Mouse (Mus musculus) lung, embryonic 14.5 days (tissue): Measurements from ENCODE around the gene Cry2. TPM values are rescaled to one million over a fixed set of nuclear protein-coding genes. Genes with fewer than 3 reads are reported as not detected.
A peak's percentile ranks its signal among the peaks of the same experiment; 100 is the strongest.

Experiments
- ATAC-seq: fragments of 200-750 bp; cut with Nextera tagmentation; 2 replicates; pipeline ENCODE4 v1.8.0; 2017; ENCODE audit warnings: mild to moderate bottlenecking, moderate TSS enrichment, moderate library complexity; ENCODE audit not compliant: insufficient read depth
- DNase-seq: peaks from one replicate; pipeline ENCODE4 v3.0.0-alpha.2; 2015
- H3K27ac ChIP-seq: fragments of 300-500 bp; sonication (generic); 2 replicates; pipeline ENCODE4 v1.5.1; 2014; ENCODE audit warnings: low read depth, mild to moderate bottlenecking, moderate library complexity
- H3K27me3 ChIP-seq: fragments of 300-500 bp; sonication (generic); 2 replicates; pipeline ENCODE4 v1.6.1; 2014; ENCODE audit warnings: low read length, control low read depth; ENCODE audit not compliant: insufficient read depth
- H3K36me3 ChIP-seq: fragments of 300-500 bp; sonication (generic); 2 replicates; pipeline ENCODE4 v1.6.1; 2014; ENCODE audit warnings: control low read depth; ENCODE audit not compliant: insufficient read depth
- H3K4me1 ChIP-seq: fragments of 300-500 bp; sonication (generic); 2 replicates; pipeline ENCODE4 v1.6.1; 2014; ENCODE audit warnings: antibody characterized with exemption, control low read depth; ENCODE audit not compliant: insufficient read depth
- H3K4me2 ChIP-seq: fragments of 300-500 bp; sonication (generic); 2 replicates; pipeline ENCODE4 v1.6.1; 2014; ENCODE audit warnings: mild to moderate bottlenecking
- H3K4me3 ChIP-seq: fragments of 300-500 bp; sonication (generic); 2 replicates; pipeline ENCODE4 v1.5.1; 2014; ENCODE audit warnings: low read depth, low read length
- H3K9ac ChIP-seq: fragments of 300-500 bp; sonication (generic); 2 replicates; pipeline ENCODE4 v1.6.1; 2014
- H3K9me3 ChIP-seq: fragments of 300-500 bp; sonication (generic); 2 replicates; pipeline ENCODE4 v1.6.1; 2016; ENCODE audit warnings: low read depth, low read length, control low read depth
- CTCF ChIP-seq: IDR thresholded peaks from 2 replicates; pipeline ENCODE4 v1.5.1; 2016; ENCODE audit warnings: antibody characterized with exemption, low read depth
- WGBS: fragments of 180-500 bp; shearing (Covaris S2); extraction: QIAGEN DNeasy Blood & Tissue Kit; methylation state at CpG from one replicate; pipeline ENCODE4 v1.1.7; 2014; 5-methylcytosine and 5-hydroxymethylcytosine counted together
- polyA plus RNA-seq: library from polyadenylated mRNA; unstranded; fragments of >200 nt; fragmentation: Nextera tagmentation; extraction: Ambion mirVana; gene quantifications from 2 replicates; pipeline ENCODE4 v1.2.1, GENCODE M21; 2014

Gene Cry2
- polyA plus RNA-seq, 1 experiment from 2014 or later: 22.0 TPM

DNA sequence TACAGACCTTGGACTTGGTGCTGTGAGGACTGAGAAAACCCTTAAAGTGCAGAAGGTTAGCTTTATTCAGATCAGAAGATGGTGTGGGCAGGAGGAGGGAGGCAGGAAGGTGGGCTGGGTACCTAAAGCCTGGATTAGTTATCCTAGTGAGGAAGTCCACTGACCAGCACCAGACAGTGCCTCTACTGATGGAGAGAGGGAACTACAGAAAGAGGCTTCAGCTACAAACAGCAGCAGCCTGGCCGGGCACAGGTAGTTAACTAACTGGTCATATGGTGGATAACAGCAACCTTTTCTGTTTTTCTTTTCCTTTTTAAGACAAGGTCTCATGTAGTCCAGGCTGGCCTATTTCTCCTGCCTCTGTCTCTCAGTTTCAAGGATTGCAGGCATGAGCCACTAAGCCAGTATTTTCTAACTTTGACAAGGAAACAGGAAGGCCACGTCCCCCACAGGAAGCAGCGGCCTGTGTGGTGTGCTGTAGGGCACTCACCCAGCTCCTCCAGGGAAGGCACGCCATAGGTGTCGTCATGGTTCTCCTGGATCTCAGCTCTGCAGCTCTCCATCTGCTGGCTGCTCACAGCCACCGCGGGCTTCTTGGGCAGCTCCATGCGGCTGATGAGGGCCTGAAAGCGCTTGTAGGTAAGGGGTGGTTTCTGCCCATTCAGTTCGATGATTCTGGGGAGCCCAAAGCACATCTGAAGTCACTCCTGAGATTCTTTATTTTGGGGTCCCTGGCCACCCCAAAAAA is 11.3 kb downstream of the Cry2 start:
- DNase-seq: peak; percentile 34
- Histone ChIP-seq H3K9ac (no peak overlapping the region), H3K4me2 (no peak overlapping the region), H3K4me3 (no peak overlapping the region), H3K36me3 (peaks cover 82% of the 10 kb centered on the region), H3K27ac (no peak overlapping the region), H3K27me3 (no peaks in the 10 kb centered on the region), H3K9me3 (no peaks in the 10 kb centered on the region), H3K4me1 (peaks cover 19% of the 10 kb centered on the region)
- peak; percentile 41; the same call in 1 of the 2 replicates for TF ChIP-seq CTCF
- no peak for ATAC-seq
- 71% methylated on average over 10 of the region's 10 CpGs for WGBS

GRCm38 (mm10) chr2:92421723-92422387 is 12.0 kb downstream of the Cry2 start:
- no peak overlapping the region for H3K4me2 ChIP-seq

DNA sequence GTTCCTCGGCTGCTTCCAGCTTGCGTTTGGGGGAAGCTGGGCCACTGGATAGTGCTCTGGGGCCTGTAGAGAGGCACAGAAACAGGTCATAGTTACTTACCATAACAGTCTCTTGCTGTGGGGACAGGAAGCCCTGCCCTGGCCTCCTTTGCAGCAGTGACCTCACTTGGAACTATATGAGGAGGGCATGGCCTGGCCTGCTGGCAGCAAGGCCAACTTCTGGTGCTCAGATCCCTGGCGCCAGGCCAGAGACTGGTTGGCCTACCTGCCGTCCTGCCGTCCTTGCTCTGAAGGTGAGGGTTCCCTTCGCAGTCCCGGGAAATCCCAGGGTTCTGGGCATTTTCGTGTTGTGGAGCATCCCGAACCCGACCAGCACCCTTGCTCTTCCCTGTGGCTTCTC is 22.1 kb downstream of the Cry2 start:
- no peaks in the 10 kb centered on the region for H3K27me3 ChIP-seq
- no peaks in the 10 kb centered on the region for H3K9me3 ChIP-seq
- TF ChIP-seq CTCF: no peak
- H3K4me3 ChIP-seq: no peak overlapping the region
- ATAC-seq: no peak
- H3K4me2 ChIP-seq: no peak overlapping the region
- no peak overlapping the region for H3K27ac ChIP-seq
- WGBS: 86% methylated on average over 10 of the region's 10 CpGs
- H3K9ac ChIP-seq: no peak overlapping the region
- H3K36me3 ChIP-seq: peaks cover 95% of the 10 kb centered on the region
- DNase-seq: no peak
- H3K4me1 ChIP-seq: no peaks in the 10 kb centered on the region

More at GRCm38 (mm10) chr2:92421723-92422387, 12.0 kb downstream of the Cry2 start:
- no peak for DNase-seq
- no peak for ATAC-seq
- Histone ChIP-seq H3K9ac (no peak overlapping the region), H3K9me3 (no peaks in the 10 kb centered on the region), H3K4me3 (no peak overlapping the region), H3K4me1 (peaks cover 14% of the 10 kb centered on the region; the same call in 1 of the 2 replicates), H3K27me3 (no peaks in the 10 kb centered on the region), H3K36me3 (peaks cover 88% of the 10 kb centered on the region), H3K27ac (no peak overlapping the region)
- TF ChIP-seq CTCF: no peak
- WGBS: 91% methylated on average over 7 of the region's 7 CpGs

GRCm38 (mm10) chr2:92408309-92409045 is 25.4 kb downstream of the Cry2 start:
- Histone ChIP-seq H3K4me1 (no peaks in the 10 kb centered on the region), H3K9me3 (no peaks in the 10 kb centered on the region), H3K27me3 (no peaks in the 10 kb centered on the region), H3K36me3 (peaks cover 86% of the 10 kb centered on the region), H3K27ac (no peak overlapping the region), H3K9ac (no peak overlapping the region), H3K4me3 (no peak overlapping the region), H3K4me2 (no peak overlapping the region)
- no peak for ATAC-seq
- no peak for TF ChIP-seq CTCF
- DNase-seq: no peak
- WGBS: 87% methylated on average over 18 of the region's 18 CpGs

DNA sequence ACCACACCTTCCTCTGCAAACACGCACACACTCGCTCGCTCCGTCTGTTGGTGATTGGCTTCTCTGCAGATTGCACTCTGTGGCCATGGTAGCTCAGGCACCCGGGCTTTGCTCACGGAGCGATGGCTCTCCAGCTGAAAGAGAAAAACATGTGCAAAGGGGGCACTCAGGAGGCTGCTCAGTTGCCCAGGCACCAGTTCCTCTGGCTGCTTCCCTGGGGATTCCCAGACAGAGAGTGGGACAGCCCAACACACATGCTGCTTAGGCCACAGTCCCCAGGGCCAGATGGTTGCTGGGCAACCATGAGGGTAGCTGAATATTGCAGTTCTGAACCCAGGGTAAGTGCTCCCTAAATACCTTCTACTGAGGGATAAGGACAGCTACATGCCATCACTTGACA is 28.2 kb downstream of the Cry2 start:
- H3K4me3 ChIP-seq: no peak overlapping the region
- H3K9me3 ChIP-seq: no peaks in the 10 kb centered on the region
- DNase-seq: no peak
- H3K9ac ChIP-seq: no peak overlapping the region
- 0 out of 2 replicates have a peak, but pooled peaks cover 2% of the 10 kb centered on the region for H3K4me1 ChIP-seq
- TF ChIP-seq CTCF: no peak
- no peak overlapping the region for H3K27ac ChIP-seq
- peaks cover 2% of the 10 kb centered on the region; the same call in 1 of the 2 replicates for H3K27me3 ChIP-seq
- ATAC-seq: no peak
- H3K36me3 ChIP-seq: peaks cover 58% of the 10 kb centered on the region
- H3K4me2 ChIP-seq: no peak overlapping the region
- WGBS: 88% methylated on average over 7 of the region's 7 CpGs

GRCm38 (mm10) chr2:92404737-92405136 is 29.1 kb downstream of the Cry2 start:
- Histone ChIP-seq H3K4me2 (no peak overlapping the region), H3K36me3 (peaks cover 49% of the 10 kb centered on the region), H3K4me1 (0 out of 2 replicates have a peak, but pooled peaks cover 2% of the 10 kb centered on the region), H3K27ac (no peak overlapping the region), H3K27me3 (peaks cover 6% of the 10 kb centered on the region; the same call in 1 of the 2 replicates), H3K9me3 (no peaks in the 10 kb centered on the region), H3K4me3 (no peak overlapping the region), H3K9ac (no peak overlapping the region)
- DNase-seq (no peak), ATAC-seq (no peak)
- no peak for TF ChIP-seq CTCF
- 81% methylated on average over 6 of the region's 6 CpGs for WGBS
